Mouse (Mus musculus) testis, adult 2 months (tissue): ENCODE measurements around the gene Ssr2.

Experiments
- CTCF ChIP-seq: fragments of 200-500 bp; IDR thresholded peaks from 2 replicates; pipeline ENCODE4 v1.5.1; 2012; ENCODE audit warnings: low read depth, mild to moderate bottlenecking, inconsistent platforms, low read length, moderate library complexity; ENCODE audit not compliant: control insufficient read depth, insufficient read depth, insufficient replicate concordance
- POLR2A ChIP-seq: fragments of 200-500 bp; IDR thresholded peaks from 2 replicates; pipeline ENCODE4 v1.6.1; 2012; ENCODE audit warnings: low read depth, mild to moderate bottlenecking, inconsistent platforms, low read length, moderate library complexity; ENCODE audit not compliant: control insufficient read depth

- TF ChIP-seq CTCF (no peak), POLR2A (no peak)
These were observed 32.5 kb upstream of the Ssr2 start for GRCm38 (mm10) chr3:88543174-88543573.
